Mouse (Mus musculus) intestine, postnatal 0 days (tissue): ENCODE data around the gene Olfr222. TPM values are rescaled to one million over a fixed set of nuclear protein-coding genes. Genes with fewer than 3 reads are reported as not detected.
A peak's percentile ranks its signal among the peaks of the same experiment; 100 is the strongest.

Experiments
- ATAC-seq: fragments of 200-750 bp; cut with Nextera tagmentation; 2 replicates; pipeline ENCODE4 v1.8.0; 2017; ENCODE audit warnings: mild to moderate bottlenecking, moderate TSS enrichment, moderate library complexity
- H3K27ac ChIP-seq: fragments of 300-500 bp; sonication (generic); 2 replicates; pipeline ENCODE4 v1.5.1; 2014; ENCODE audit warnings: mild to moderate bottlenecking, low read depth, low read length, moderate library complexity
- H3K27me3 ChIP-seq: fragments of 300-500 bp; sonication (generic); replicated peaks from 2 replicates; pipeline ENCODE4 v1.6.1; 2014; ENCODE audit warnings: low read length, mixed read lengths; ENCODE audit not compliant: control insufficient read depth, insufficient read depth
- H3K36me3 ChIP-seq: fragments of 300-500 bp; sonication (generic); 2 replicates; pipeline ENCODE4 v1.6.1; 2014; ENCODE audit warnings: mild to moderate bottlenecking, moderate library complexity; ENCODE audit not compliant: control insufficient read depth, insufficient read depth
- H3K4me1 ChIP-seq: fragments of 300-500 bp; sonication (generic); replicated peaks from 2 replicates; pipeline ENCODE4 v1.6.1; 2014; ENCODE audit warnings: antibody characterized with exemption, low read length, mixed read lengths; ENCODE audit not compliant: control insufficient read depth, insufficient read depth
- H3K4me2 ChIP-seq: fragments of 300-500 bp; sonication (generic); replicated peaks from 2 replicates; pipeline ENCODE4 v1.6.1; 2014; ENCODE audit warnings: low read depth, mild to moderate bottlenecking, moderate library complexity
- H3K4me3 ChIP-seq: fragments of 300-500 bp; sonication (generic); 2 replicates; pipeline ENCODE4 v1.5.1; 2014; ENCODE audit warnings: low read depth, low read length
- H3K9ac ChIP-seq: fragments of 300-500 bp; sonication (generic); 2 replicates; pipeline ENCODE4 v1.6.1; 2014; ENCODE audit warnings: mild to moderate bottlenecking, low read depth, low read length
- H3K9me3 ChIP-seq: fragments of 300-500 bp; sonication (generic); 2 replicates; pipeline ENCODE4 v1.6.1; 2016; ENCODE audit warnings: mixed run types; ENCODE audit not compliant: control insufficient read depth
- CTCF ChIP-seq: sonication (generic); IDR thresholded peaks from 2 replicates; pipeline ENCODE4 v1.5.1; 2016; ENCODE audit warnings: low read depth, mild to moderate bottlenecking, control low read depth, antibody characterized with exemption, moderate library complexity
- WGBS: fragments of 180-500 bp; shearing (Covaris S2); extraction: QIAGEN DNeasy Blood & Tissue Kit; methylation state at CpG from one replicate; pipeline ENCODE4 v1.1.7; 2014; 5-methylcytosine and 5-hydroxymethylcytosine counted together
- polyA plus RNA-seq: library from polyadenylated mRNA; unstranded; fragments of >200 nt; fragmentation: Nextera tagmentation; extraction: Ambion mirVana; gene quantifications from 2 replicates; pipeline ENCODE4 v1.2.1, GENCODE M21; 2015

Gene Olfr222
- polyA plus RNA-seq, 1 experiment from 2014 or later = not detected

GRCm38 (mm10) chr11:59600872-59601271, 24.8 kb upstream of the Olfr222 start:
- H3K27ac ChIP-seq = no peak overlapping the region
- 82% methylated on average over 3 of the region's 3 CpGs for WGBS
- H3K9ac ChIP-seq = no peak overlapping the region
- no peak overlapping the region for H3K4me2 ChIP-seq
- H3K36me3 ChIP-seq = no peaks in the 10 kb centered on the region
- H3K4me1 ChIP-seq = no peaks in the 10 kb centered on the region
- H3K4me3 ChIP-seq = no peak overlapping the region
- no peak for TF ChIP-seq CTCF
- ATAC-seq = no peak
- H3K27me3 ChIP-seq = 0 out of 2 replicates have a peak, but pooled peaks cover 3% of the 10 kb centered on the region
- no peaks in the 10 kb centered on the region for H3K9me3 ChIP-seq

- no peak overlapping the region for H3K4me3 ChIP-seq
- no peak for ATAC-seq
- H3K27me3 ChIP-seq = 0 out of 2 replicates have a peak, but pooled peaks cover 3% of the 10 kb centered on the region
- H3K9ac ChIP-seq = no peak overlapping the region
- no peak for TF ChIP-seq CTCF
- H3K9me3 ChIP-seq = no peaks in the 10 kb centered on the region
- H3K27ac ChIP-seq = no peak overlapping the region
- no peaks in the 10 kb centered on the region for H3K36me3 ChIP-seq
- 33% methylated on average over 7 of the region's 7 CpGs for WGBS
- no peak overlapping the region for H3K4me2 ChIP-seq
- H3K4me1 ChIP-seq = no peaks in the 10 kb centered on the region
Observed at GRCm38 (mm10) chr11:59599211-59599610, 23.2 kb upstream of the Olfr222 start.

GRCm38 (mm10) chr11:59596950-59597349, 20.9 kb upstream of the Olfr222 start:
- Histone ChIP-seq H3K27me3 (0 out of 2 replicates have a peak, but pooled peaks cover 3% of the 10 kb centered on the region), H3K9me3 (no peaks in the 10 kb centered on the region), H3K27ac (no peak overlapping the region), H3K4me2 (no peak overlapping the region), H3K4me1 (no peaks in the 10 kb centered on the region), H3K4me3 (no peak overlapping the region), H3K36me3 (no peaks in the 10 kb centered on the region), H3K9ac (no peak overlapping the region)
- ATAC-seq = no peak
- 80% methylated on average over 8 of the region's 8 CpGs for WGBS
- no peak for TF ChIP-seq CTCF

GRCm38 (mm10) chr11:59596091-59596490, 20.1 kb upstream of the Olfr222 start:
- H3K36me3 ChIP-seq = no peaks in the 10 kb centered on the region
- peak; percentile 59 for TF ChIP-seq CTCF
- 30% methylated on average over 4 of the region's 4 CpGs for WGBS
- H3K27me3 ChIP-seq = 0 out of 2 replicates have a peak, but pooled peaks cover 3% of the 10 kb centered on the region
- no peak overlapping the region for H3K4me3 ChIP-seq
- H3K9ac ChIP-seq = no peak overlapping the region
- H3K4me1 ChIP-seq = no peaks in the 10 kb centered on the region
- H3K27ac ChIP-seq = no peak overlapping the region
- ATAC-seq = no peak
- no peak overlapping the region for H3K4me2 ChIP-seq
- H3K9me3 ChIP-seq = no peaks in the 10 kb centered on the region

GRCm38 (mm10) chr11:59593189-59593588, 17.2 kb upstream of the Olfr222 start, which contains the start of gene Olfr223:
Gene Olfr223, minus strand, starts transcription at chr11:59593289.
- no peak within 1 kb of the TSS for H3K27ac ChIP-seq
- no peak within 1 kb of the TSS for H3K9ac ChIP-seq
- H3K27me3 ChIP-seq = no peaks in the 10 kb centered on the region
- no peak for ATAC-seq
- H3K9me3 ChIP-seq = no peaks in the 10 kb centered on the region
- H3K4me2 ChIP-seq = no peak within 1 kb of the TSS
- H3K4me3 ChIP-seq = no peak within 1 kb of the TSS
- H3K36me3 ChIP-seq = no peaks in the 10 kb centered on the region
- 83% methylated on average over 6 of the region's 6 CpGs for WGBS
- no peaks in the 10 kb centered on the region for H3K4me1 ChIP-seq
- TF ChIP-seq CTCF = no peak

- no peak for ATAC-seq
- no peak overlapping the region for H3K4me2 ChIP-seq
- H3K27me3 ChIP-seq = no peaks in the 10 kb centered on the region
- no peak overlapping the region for H3K9ac ChIP-seq
- TF ChIP-seq CTCF = no peak
- no peak overlapping the region for H3K27ac ChIP-seq
- H3K9me3 ChIP-seq = no peaks in the 10 kb centered on the region
- 91% methylated on average over 8 of the region's 8 CpGs for WGBS
- H3K36me3 ChIP-seq = no peaks in the 10 kb centered on the region
- no peak overlapping the region for H3K4me3 ChIP-seq
- no peaks in the 10 kb centered on the region for H3K4me1 ChIP-seq
Observed at GRCm38 (mm10) chr11:59589496-59589895, 13.5 kb upstream of the Olfr222 start.

GRCm38 (mm10) chr11:59584539-59584938, 8.5 kb upstream of the Olfr222 start:
- H3K36me3 ChIP-seq = no peaks in the 10 kb centered on the region
- no peaks in the 10 kb centered on the region for H3K4me1 ChIP-seq
- H3K9me3 ChIP-seq = no peaks in the 10 kb centered on the region
- no peak overlapping the region for H3K4me3 ChIP-seq
- TF ChIP-seq CTCF = no peak
- 21% methylated on average over 6 of the region's 6 CpGs for WGBS
- no peaks in the 10 kb centered on the region for H3K27me3 ChIP-seq
- H3K27ac ChIP-seq = no peak overlapping the region
- no peak overlapping the region for H3K4me2 ChIP-seq
- no peak for ATAC-seq
- no peak overlapping the region for H3K9ac ChIP-seq
